ENCODE assay signal across 12 mouse cellular contexts in genomic region chr5:24952842-24953741, GRCm38 (mm10).
DNase-seq lines count a peak whose midpoint lies in the region; ATAC-seq and TF ChIP-seq lines count a peak whose summit lies in the region.
"Had no signal": no experiment of that assay in that cellular context is flagged by ENCODE, and none has a peak within 500 bp of the region (broad histone marks: within the 10 kb centered on the region; RNA-seq: fewer than 3 reads in every experiment).

No protein-coding gene starts in this region.

- DNase-seq in intestine, embryonic 14.5 days (ENCODE audit: low spot score): no peak
- peak; percentile 46 for DNase-seq in thymus, postnatal 4 days
- DNase-seq in thymus, adult 18-20 months: no peak
- no peak for DNase-seq in lung, postnatal 0 days (ENCODE audit: low spot score)
- no peak for DNase-seq in ovary, postnatal 36 days (ENCODE audit: low spot score)
- DNase-seq in yolk sac, embryonic 10.5 days (ENCODE audit: low spot score): no peak
- DNase-seq: gastrocnemius, postnatal 10 days had no signal

- H3K9me3 ChIP-seq in intestine, embryonic 14.5 days (ENCODE audit: control insufficient read depth, low read length): no peaks in the 10 kb centered on the region
- H3K9me3 ChIP-seq in intestine, embryonic 16.5 days (ENCODE audit: control insufficient read depth, low read length): no peaks in the 10 kb centered on the region
- no peaks in the 10 kb centered on the region for H3K9me3 ChIP-seq in hindbrain, embryonic 16.5 days (ENCODE audit: control insufficient read depth, low read length)
- no peaks in the 10 kb centered on the region for H3K9me3 ChIP-seq in lung, postnatal 0 days (ENCODE audit: low read length)
- H3K9me3 ChIP-seq: G1E had no signal

- ATAC-seq in intestine, embryonic 14.5 days (replicated peaks; ENCODE audit: low FRiP score, low TSS enrichment, low read depth): 0 out of 2 replicates have a peak, but pooled peaks have one; percentile 25
- no peak; the same call in 1 of the 2 replicates for ATAC-seq in intestine, embryonic 16.5 days
- peak; percentile 90 for ATAC-seq in hindbrain, embryonic 16.5 days
- no peak for ATAC-seq in lung, postnatal 0 days

- no peak for TF ChIP-seq CTCF in lung, postnatal 0 days (IDR thresholded peaks at IDR 0.05)

- H3K36me3 ChIP-seq in intestine, embryonic 14.5 days (ENCODE audit: control insufficient read depth, insufficient read depth, low read length): no peaks in the 10 kb centered on the region
- H3K36me3 ChIP-seq in intestine, embryonic 16.5 days (ENCODE audit: control insufficient read depth, insufficient read depth, low read length): no peaks in the 10 kb centered on the region
- no peaks in the 10 kb centered on the region for H3K36me3 ChIP-seq in hindbrain, embryonic 16.5 days (ENCODE audit: control insufficient read depth, insufficient read depth, low read length)
- no peaks in the 10 kb centered on the region for H3K36me3 ChIP-seq in lung, postnatal 0 days (ENCODE audit: insufficient read depth, low read length)
- H3K36me3 ChIP-seq: G1E; neural tube, embryonic 12.5 days had no signal

- no peaks in the 10 kb centered on the region for H3K4me1 ChIP-seq in intestine, embryonic 14.5 days (replicated peaks; ENCODE audit: control insufficient read depth, insufficient read depth, low read length)
- peaks cover 8% of the 10 kb centered on the region; the same call in 1 of the 2 replicates for H3K4me1 ChIP-seq in intestine, embryonic 16.5 days (ENCODE audit: control insufficient read depth, insufficient read depth, low read length)
- H3K4me1 ChIP-seq in hindbrain, embryonic 16.5 days (ENCODE audit: control insufficient read depth, insufficient read depth, low read depth, low read length): peaks cover 12% of the 10 kb centered on the region
- H3K4me1 ChIP-seq in lung, postnatal 0 days (ENCODE audit: insufficient read depth, low read depth, low read length): no peaks in the 10 kb centered on the region

- no peak overlapping the region for H3K27ac ChIP-seq in intestine, embryonic 14.5 days (ENCODE audit: low read depth)
- H3K27ac ChIP-seq in intestine, embryonic 16.5 days (ENCODE audit: low read length): no peak overlapping the region
- H3K27ac ChIP-seq in hindbrain, embryonic 16.5 days (ENCODE audit: low read depth, low read length): peak overlapping the region; percentile 35; the same call in 1 of the 2 replicates
- H3K27ac ChIP-seq in lung, postnatal 0 days (ENCODE audit: low read length): no peak overlapping the region
- H3K27ac ChIP-seq: liver, embryonic 14.5 days; neural tube, embryonic 12.5 days had no signal

- no peak overlapping the region for H3K4me3 ChIP-seq in intestine, embryonic 14.5 days (ENCODE audit: low read depth, low read length)
- H3K4me3 ChIP-seq in intestine, embryonic 16.5 days (ENCODE audit: low read length): no peak overlapping the region
- H3K4me3 ChIP-seq in hindbrain, embryonic 16.5 days (ENCODE audit: low read length): no peak overlapping the region
- no peak overlapping the region for H3K4me3 ChIP-seq in lung, postnatal 0 days (ENCODE audit: low read depth, low read length)
- H3K4me3 ChIP-seq: neural tube, embryonic 12.5 days had no signal

- no peak overlapping the region for H3K9ac ChIP-seq in intestine, embryonic 14.5 days (ENCODE audit: low read length)
- H3K9ac ChIP-seq in intestine, embryonic 16.5 days (ENCODE audit: low read depth, low read length): no peak overlapping the region
- H3K9ac ChIP-seq in hindbrain, embryonic 16.5 days (ENCODE audit: low read depth, low read length): peak overlapping the region; percentile 17; the same call in 1 of the 2 replicates
- no peak overlapping the region for H3K9ac ChIP-seq in lung, postnatal 0 days (replicated peaks; ENCODE audit: low read depth)
- H3K9ac ChIP-seq: liver, embryonic 14.5 days; neural tube, embryonic 12.5 days had no signal

- H3K27me3 ChIP-seq in intestine, embryonic 14.5 days (replicated peaks; ENCODE audit: control insufficient read depth, insufficient read depth, low read length): no peaks in the 10 kb centered on the region
- H3K27me3 ChIP-seq in intestine, embryonic 16.5 days (replicated peaks; ENCODE audit: control insufficient read depth, insufficient read depth, low read length): no peaks in the 10 kb centered on the region
- H3K27me3 ChIP-seq in hindbrain, embryonic 16.5 days (replicated peaks; ENCODE audit: control insufficient read depth, insufficient read depth, low read length): no peaks in the 10 kb centered on the region
- H3K27me3 ChIP-seq in lung, postnatal 0 days (replicated peaks; ENCODE audit: insufficient read depth, low read length): no peaks in the 10 kb centered on the region
- H3K27me3 ChIP-seq: neural tube, embryonic 12.5 days had no signal

- TF ChIP-seq EP300 in lung, postnatal 0 days (IDR thresholded peaks at IDR 0.05): no peak

- H3K4me2 ChIP-seq in intestine, embryonic 14.5 days (ENCODE audit: low read length): no peak overlapping the region
- no peak overlapping the region for H3K4me2 ChIP-seq in intestine, embryonic 16.5 days (ENCODE audit: low read depth, low read length)
- peak overlapping the region; percentile 15; the same call in 1 of the 2 replicates for H3K4me2 ChIP-seq in hindbrain, embryonic 16.5 days (ENCODE audit: low read length)
- H3K4me2 ChIP-seq in lung, postnatal 0 days (replicated peaks; ENCODE audit: low read depth, low read length): no peak overlapping the region
- H3K4me2 ChIP-seq: neural tube, embryonic 12.5 days had no signal

- 66% methylated on average over 16 of the region's 16 CpGs for WGBS in intestine, embryonic 14.5 days
- 63% methylated on average over 16 of the region's 16 CpGs for WGBS in intestine, embryonic 16.5 days
- 54% methylated on average over 16 of the region's 16 CpGs for WGBS in hindbrain, embryonic 16.5 days
- WGBS in lung, postnatal 0 days: 66% methylated on average over 16 of the region's 16 CpGs

Comparison
In these comparisons a context has a peak if more than half of its experiments do, and no peak if none do; other contexts are left out.
1. ATAC-seq: peak in intestine, embryonic 14.5 days (single experiment) and hindbrain, embryonic 16.5 days (single experiment); none in intestine, embryonic 16.5 days (single experiment) and lung, postnatal 0 days (single experiment).